In the genomic region with DNA sequence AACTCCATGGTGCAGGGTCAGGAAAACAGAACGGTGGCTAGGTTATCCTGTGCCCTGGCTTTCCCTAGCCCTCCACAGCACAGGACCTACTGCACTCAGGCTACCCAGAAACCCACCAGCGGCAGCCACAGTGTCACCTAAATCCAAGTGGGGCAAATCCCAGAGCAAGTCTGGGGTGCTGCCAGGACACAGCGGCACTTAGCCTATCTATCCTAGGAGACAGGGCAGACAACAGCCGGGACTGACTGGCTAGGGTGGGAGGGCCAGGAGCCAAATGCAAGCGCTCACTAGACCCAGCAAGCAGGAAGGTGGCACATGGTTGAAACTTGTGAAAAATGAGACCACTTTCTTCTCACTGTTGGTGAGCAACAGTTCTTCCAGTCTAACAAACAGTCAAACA, we compare ENCODE assay signal across 43 mouse cellular contexts. TPM values are rescaled to one million over a fixed set of nuclear protein-coding genes. Genes with fewer than 3 reads are reported as not detected.
DNase-seq lines count a peak whose midpoint lies in the region; ATAC-seq and TF ChIP-seq lines count a peak whose summit lies in the region.
"Had no signal": no experiment of that assay in that cellular context is flagged by ENCODE, and none has a peak within 500 bp of the region (broad histone marks: within the 10 kb centered on the region; RNA-seq: fewer than 3 reads in every experiment).

No protein-coding gene starts in this region.

- intact Hi-C loops in gastrocnemius, adult 2 months (cut with DNase I): no loop called here
- intact Hi-C loops in heart, postnatal 10 days (cut with DNase I): no loop called here

- no peak overlapping the region for H3K4me2 ChIP-seq in hindbrain, embryonic 16.5 days (ENCODE audit: low read length)
- H3K4me2 ChIP-seq in hindbrain, embryonic 11.5 days (replicated peaks; ENCODE audit: low read depth, low read length): no peak overlapping the region
- H3K4me2 ChIP-seq: forebrain, embryonic 12.5 days; intestine, embryonic 15.5 days; limb, embryonic 13.5 days; liver, embryonic 15.5 days; lung, embryonic 15.5 days; midbrain, embryonic 11.5 days had no signal

- no peak for TF ChIP-seq CTCF in gastrocnemius, adult 2 months (IDR thresholded peaks at IDR 0.05)

- no peaks in the 10 kb centered on the region for H3K4me1 ChIP-seq in hindbrain, embryonic 16.5 days (ENCODE audit: control insufficient read depth, insufficient read depth, low read depth, low read length)
- no peaks in the 10 kb centered on the region for H3K4me1 ChIP-seq in hindbrain, embryonic 11.5 days (replicated peaks; ENCODE audit: control insufficient read depth, insufficient read depth, low read length)
- peaks cover 11% of the 10 kb centered on the region for H3K4me1 ChIP-seq in brown adipose tissue, adult 24 weeks (ENCODE audit: control insufficient read depth, insufficient read depth, insufficient read length, low read length)
- H3K4me1 ChIP-seq in forebrain, embryonic 10.5 days: peaks cover 13% of the 10 kb centered on the region; the same call in 1 of the 2 replicates
- H3K4me1 ChIP-seq: liver, embryonic 15.5 days; lung, embryonic 15.5 days had no signal

- ATAC-seq in hindbrain, embryonic 16.5 days: peak; percentile 27; the same call in 1 of the 2 replicates
- no peak for ATAC-seq in hindbrain, embryonic 11.5 days (ENCODE audit: low FRiP score)
- ATAC-seq: forebrain, postnatal 0 days; hindbrain, postnatal 0 days; intestine, embryonic 15.5 days; midbrain, embryonic 16.5 days; Patski had no signal

- no peak overlapping the region for H3K4me3 ChIP-seq in gastrocnemius, adult 2 months
- no peak overlapping the region for H3K4me3 ChIP-seq in hindbrain, embryonic 16.5 days (ENCODE audit: low read length)
- no peak overlapping the region for H3K4me3 ChIP-seq in hindbrain, embryonic 11.5 days (ENCODE audit: low read depth, low read length)
- H3K4me3 ChIP-seq in brown adipose tissue, adult 24 weeks (ENCODE audit: insufficient read depth, low read depth, low read length): no peak overlapping the region
- H3K4me3 ChIP-seq in forebrain, embryonic 10.5 days: no peak overlapping the region
- H3K4me3 ChIP-seq: erythroblast, embryonic 14.5 days; forebrain, embryonic 12.5 days; heart, adult 2 months; hindbrain, embryonic 10.5 days; intestine, embryonic 15.5 days; layer of hippocampus, adult 2 months; limb, embryonic 13.5 days; liver, embryonic 15.5 days; lung, embryonic 15.5 days had no signal

- DNase-seq in gastrocnemius, adult 2 months: peak; percentile 31
- no peak for DNase-seq in gastrocnemius, adult 8-10 months (ENCODE audit: low spot score in 2 of 2)
- DNase-seq in hindbrain, embryonic 11.5 days (ENCODE audit: low spot score): no peak
- DNase-seq in heart, postnatal 10 days: peak; percentile 58 to 63
- no peak for DNase-seq in forebrain, embryonic 10.5 days (ENCODE audit: extremely low spot score, low spot score)
- DNase-seq in spleen, adult 12 weeks (ENCODE audit: low spot score): no peak
- DNase-seq: cerebellum, adult 18-20 months; cerebellum, postnatal 14 days; forebrain, postnatal 0 days; gastrocnemius, postnatal 25 days; kidney, adult 2 months; kidney, postnatal 36 days; lung, postnatal 36 days; right cerebral cortex, postnatal 25 days; spleen, adult 18-20 months; thymus, adult 18-20 months; thymus, postnatal 25 days had no signal

- no peak overlapping the region for H3K9ac ChIP-seq in hindbrain, embryonic 16.5 days (ENCODE audit: low read depth, low read length)
- no peak overlapping the region for H3K9ac ChIP-seq in hindbrain, embryonic 11.5 days (ENCODE audit: low read depth, low read length)
- H3K9ac ChIP-seq: forebrain, embryonic 12.5 days; forebrain, postnatal 0 days; intestine, embryonic 15.5 days; limb, embryonic 13.5 days; liver, embryonic 15.5 days; lung, embryonic 15.5 days had no signal

- H3K27ac ChIP-seq in gastrocnemius, adult 2 months: no peak overlapping the region
- no peak overlapping the region for H3K27ac ChIP-seq in hindbrain, embryonic 16.5 days (ENCODE audit: low read depth, low read length)
- H3K27ac ChIP-seq in hindbrain, embryonic 11.5 days (ENCODE audit: low read depth, low read length): no peak overlapping the region
- H3K27ac ChIP-seq in brown adipose tissue, adult 24 weeks (replicated peaks; ENCODE audit: low read depth, low read length): peak overlapping the region; percentile 7; the same call in 1 of the 2 replicates
- no peak overlapping the region for H3K27ac ChIP-seq in forebrain, embryonic 10.5 days
- H3K27ac ChIP-seq: forebrain, embryonic 12.5 days; heart, adult 2 months; hindbrain, embryonic 10.5 days; hindbrain, postnatal 0 days; intestine, embryonic 15.5 days; layer of hippocampus, adult 2 months; limb, embryonic 13.5 days; liver, embryonic 15.5 days; lung, embryonic 15.5 days had no signal

- H3K36me3 ChIP-seq in hindbrain, embryonic 16.5 days (ENCODE audit: control insufficient read depth, insufficient read depth, low read length): peaks cover 5% of the 10 kb centered on the region; the same call in 1 of the 2 replicates
- H3K36me3 ChIP-seq in hindbrain, embryonic 11.5 days (ENCODE audit: control insufficient read depth, insufficient read depth, low read length): no peaks in the 10 kb centered on the region
- H3K36me3 ChIP-seq in forebrain, embryonic 10.5 days (replicated peaks): peaks cover 48% of the 10 kb centered on the region

- H3K9me3 ChIP-seq in hindbrain, embryonic 16.5 days (ENCODE audit: control insufficient read depth, low read length): no peaks in the 10 kb centered on the region
- H3K9me3 ChIP-seq in hindbrain, embryonic 11.5 days (ENCODE audit: control insufficient read depth, low read length): no peaks in the 10 kb centered on the region
- H3K9me3 ChIP-seq in forebrain, embryonic 10.5 days: no peaks in the 10 kb centered on the region
- H3K9me3 ChIP-seq: forebrain, embryonic 12.5 days; hindbrain, embryonic 10.5 days; intestine, embryonic 15.5 days; limb, embryonic 13.5 days; liver, embryonic 15.5 days; lung, embryonic 15.5 days had no signal

- H3K27me3 ChIP-seq in hindbrain, embryonic 16.5 days (replicated peaks; ENCODE audit: control insufficient read depth, insufficient read depth, low read length): no peaks in the 10 kb centered on the region
- no peaks in the 10 kb centered on the region for H3K27me3 ChIP-seq in hindbrain, embryonic 11.5 days (ENCODE audit: control insufficient read depth, insufficient read depth, low read length)
- no peaks in the 10 kb centered on the region for H3K27me3 ChIP-seq in forebrain, embryonic 10.5 days (ENCODE audit: poor library complexity, severe bottlenecking)
- H3K27me3 ChIP-seq: forebrain, embryonic 12.5 days; intestine, embryonic 15.5 days; limb, embryonic 13.5 days; liver, embryonic 15.5 days; lung, embryonic 15.5 days; Patski had no signal

- WGBS in hindbrain, embryonic 16.5 days: 86% methylated on average over 5 of the region's 5 CpGs
- 89% methylated on average over 5 of the region's 5 CpGs for WGBS in hindbrain, embryonic 11.5 days
- WGBS in forebrain, embryonic 10.5 days: 90% methylated on average over 5 of the region's 5 CpGs

RNA-seq across cellular contexts. Expression of gene Cmtm3, which starts 9.8 kb away (rescaled TPM):
- total RNA-seq in gastrocnemius, adult 2 months (2021): 1 to 10 TPM; 3.5 to 8.5 TPM
- 1 to 10 TPM; 1.9 to 5.0 (median 3.0) TPM for total RNA-seq in gastrocnemius, adult 8-10 months (2022)
- 44.2 and 47.2 TPM in 2 replicates for polyA plus RNA-seq in hindbrain, embryonic 16.5 days (2015; fragmentation: Nextera tagmentation; extraction: Ambion mirVana)
- polyA plus RNA-seq in hindbrain, embryonic 11.5 days (2014; fragmentation: Nextera tagmentation; extraction: Ambion mirVana): 74.8 and 87.5 TPM in 2 replicates
- polyA plus RNA-seq in brown adipose tissue, adult 24 weeks (2012; ENCODE audit: insufficient read depth, insufficient read length, missing spikeins): 12.1 and 15.1 TPM in 2 replicates
- 10 to 100 TPM; 45.9 to 52.0 TPM for total RNA-seq in heart, postnatal 10 days (2021)
- polyA plus RNA-seq in forebrain, embryonic 10.5 days (2016; fragmentation: Nextera tagmentation; extraction: Ambion mirVana): 68.5 and 70.9 TPM in 2 replicates

RNA-seq across cellular contexts. Expression of gene Cmtm2b, which starts 26.9 kb away (rescaled TPM):
- total RNA-seq in gastrocnemius, adult 2 months (2021): not detected
- total RNA-seq in gastrocnemius, adult 8-10 months (2022): not detected
- polyA plus RNA-seq in hindbrain, embryonic 16.5 days (2015; fragmentation: Nextera tagmentation; extraction: Ambion mirVana): not detected in 2 replicates
- polyA plus RNA-seq in hindbrain, embryonic 11.5 days (2014; fragmentation: Nextera tagmentation; extraction: Ambion mirVana): not detected in 2 replicates
- polyA plus RNA-seq in brown adipose tissue, adult 24 weeks (2012; ENCODE audit: insufficient read depth, insufficient read length, missing spikeins): not detected in 2 replicates
- total RNA-seq in heart, postnatal 10 days (2021): not detected
- not detected in 2 replicates for polyA plus RNA-seq in forebrain, embryonic 10.5 days (2016; fragmentation: Nextera tagmentation; extraction: Ambion mirVana)
- total RNA-seq: forebrain, postnatal 0 days; gastrocnemius, postnatal 25 days; heart, adult 2 months; hindbrain, postnatal 0 days; layer of hippocampus, adult 2 months; layer of hippocampus, postnatal 14 days; left cerebral cortex, adult 8-10 months; left cerebral cortex, postnatal 36 days; megakaryocyte, adult 5-6 weeks; MEL; neutrophil, adult 5-6 weeks had no signal
- polyA plus RNA-seq: cortical plate, adult 2 months; embryonic facial prominence, embryonic 14.5 days; erythroblast, embryonic 14.5 days; forebrain, embryonic 12.5 days; forebrain, postnatal 0 days; hindbrain, embryonic 10.5 days; hindbrain, postnatal 0 days; intestine, embryonic 15.5 days; kidney, adult 2 months; kidney, embryonic 16.5 days; limb, embryonic 13.5 days; liver, embryonic 15.5 days; lung, embryonic 15.5 days; midbrain, embryonic 11.5 days; midbrain, embryonic 16.5 days; neural tube, embryonic 11.5 days; Patski; stomach, embryonic 16.5 days had no signal

RNA-seq across cellular contexts. Expression of gene Gm11020, which starts 27.6 kb away (rescaled TPM):
- total RNA-seq in gastrocnemius, adult 2 months (2021): not detected
- not detected for total RNA-seq in gastrocnemius, adult 8-10 months (2022)
- not detected in 2 replicates for polyA plus RNA-seq in hindbrain, embryonic 16.5 days (2015; fragmentation: Nextera tagmentation; extraction: Ambion mirVana)
- not detected in 2 replicates for polyA plus RNA-seq in hindbrain, embryonic 11.5 days (2014; fragmentation: Nextera tagmentation; extraction: Ambion mirVana)
- polyA plus RNA-seq in brown adipose tissue, adult 24 weeks (2012; ENCODE audit: insufficient read depth, insufficient read length, missing spikeins): not detected in 2 replicates
- total RNA-seq in heart, postnatal 10 days (2021): not detected
- not detected in 2 replicates for polyA plus RNA-seq in forebrain, embryonic 10.5 days (2016; fragmentation: Nextera tagmentation; extraction: Ambion mirVana)
- total RNA-seq: forebrain, postnatal 0 days; gastrocnemius, postnatal 25 days; heart, adult 2 months; hindbrain, postnatal 0 days; layer of hippocampus, adult 2 months; layer of hippocampus, postnatal 14 days; left cerebral cortex, adult 8-10 months; left cerebral cortex, postnatal 36 days; megakaryocyte, adult 5-6 weeks; MEL; neutrophil, adult 5-6 weeks had no signal
- polyA plus RNA-seq: cortical plate, adult 2 months; embryonic facial prominence, embryonic 14.5 days; erythroblast, embryonic 14.5 days; forebrain, embryonic 12.5 days; forebrain, postnatal 0 days; heart, adult 2 months; hindbrain, embryonic 10.5 days; hindbrain, postnatal 0 days; intestine, embryonic 15.5 days; kidney, adult 2 months; kidney, embryonic 16.5 days; limb, embryonic 13.5 days; liver, embryonic 15.5 days; lung, embryonic 15.5 days; midbrain, embryonic 11.5 days; midbrain, embryonic 16.5 days; neural tube, embryonic 11.5 days; Patski; stomach, embryonic 16.5 days had no signal

RNA-seq across cellular contexts. Expression of gene Cmtm1, which starts 39.0 kb away (rescaled TPM):
- not detected for total RNA-seq in gastrocnemius, adult 2 months (2021)
- not detected for total RNA-seq in gastrocnemius, adult 8-10 months (2022)
- not detected in 2 replicates for polyA plus RNA-seq in hindbrain, embryonic 16.5 days (2015; fragmentation: Nextera tagmentation; extraction: Ambion mirVana)
- not detected in 2 replicates for polyA plus RNA-seq in hindbrain, embryonic 11.5 days (2014; fragmentation: Nextera tagmentation; extraction: Ambion mirVana)
- not detected in 2 replicates for polyA plus RNA-seq in brown adipose tissue, adult 24 weeks (2012; ENCODE audit: insufficient read depth, insufficient read length, missing spikeins)
- not detected for total RNA-seq in heart, postnatal 10 days (2021)
- not detected in 2 replicates for polyA plus RNA-seq in forebrain, embryonic 10.5 days (2016; fragmentation: Nextera tagmentation; extraction: Ambion mirVana)
- total RNA-seq: forebrain, postnatal 0 days; gastrocnemius, postnatal 25 days; heart, adult 2 months; hindbrain, postnatal 0 days; layer of hippocampus, adult 2 months; layer of hippocampus, postnatal 14 days; left cerebral cortex, adult 8-10 months; left cerebral cortex, postnatal 36 days; megakaryocyte, adult 5-6 weeks; MEL; neutrophil, adult 5-6 weeks had no signal
- polyA plus RNA-seq: cortical plate, adult 2 months; embryonic facial prominence, embryonic 14.5 days; erythroblast, embryonic 14.5 days; forebrain, embryonic 12.5 days; forebrain, postnatal 0 days; heart, adult 2 months; hindbrain, embryonic 10.5 days; hindbrain, postnatal 0 days; intestine, embryonic 15.5 days; kidney, adult 2 months; kidney, embryonic 16.5 days; limb, embryonic 13.5 days; liver, embryonic 15.5 days; lung, embryonic 15.5 days; midbrain, embryonic 11.5 days; midbrain, embryonic 16.5 days; neural tube, embryonic 11.5 days; stomach, embryonic 16.5 days had no signal

RNA-seq across cellular contexts. Expression of gene Gm45711, which starts 39.1 kb away (rescaled TPM):
- total RNA-seq in gastrocnemius, adult 2 months (2021): not detected
- total RNA-seq in gastrocnemius, adult 8-10 months (2022): not detected
- polyA plus RNA-seq in hindbrain, embryonic 16.5 days (2015; fragmentation: Nextera tagmentation; extraction: Ambion mirVana): not detected in 2 replicates
- polyA plus RNA-seq in hindbrain, embryonic 11.5 days (2014; fragmentation: Nextera tagmentation; extraction: Ambion mirVana): not detected in 2 replicates
- polyA plus RNA-seq in brown adipose tissue, adult 24 weeks (2012; ENCODE audit: insufficient read depth, insufficient read length, missing spikeins): not detected in 2 replicates
- not detected for total RNA-seq in heart, postnatal 10 days (2021)
- not detected in 2 replicates for polyA plus RNA-seq in forebrain, embryonic 10.5 days (2016; fragmentation: Nextera tagmentation; extraction: Ambion mirVana)
- total RNA-seq: forebrain, postnatal 0 days; gastrocnemius, postnatal 25 days; heart, adult 2 months; hindbrain, postnatal 0 days; layer of hippocampus, adult 2 months; layer of hippocampus, postnatal 14 days; left cerebral cortex, adult 8-10 months; left cerebral cortex, postnatal 36 days; megakaryocyte, adult 5-6 weeks; MEL; neutrophil, adult 5-6 weeks had no signal
- polyA plus RNA-seq: cortical plate, adult 2 months; embryonic facial prominence, embryonic 14.5 days; erythroblast, embryonic 14.5 days; forebrain, embryonic 12.5 days; forebrain, postnatal 0 days; heart, adult 2 months; hindbrain, embryonic 10.5 days; hindbrain, postnatal 0 days; intestine, embryonic 15.5 days; kidney, adult 2 months; kidney, embryonic 16.5 days; limb, embryonic 13.5 days; liver, embryonic 15.5 days; lung, embryonic 15.5 days; midbrain, embryonic 11.5 days; midbrain, embryonic 16.5 days; neural tube, embryonic 11.5 days; Patski; stomach, embryonic 16.5 days had no signal

Comparison
In these comparisons a context has a peak if more than half of its experiments do, and no peak if none do; other contexts are left out.
1. DNase-seq: peak in gastrocnemius, adult 2 months (single experiment) and heart, postnatal 10 days (2 of 2); none in gastrocnemius, adult 8-10 months (0 of 2), hindbrain, embryonic 11.5 days (single experiment), forebrain, embryonic 10.5 days (single experiment) and spleen, adult 12 weeks (single experiment).